Mouse (Mus musculus) stomach, postnatal 0 days (tissue): ENCODE results near the gene Rsph3b. TPM values are rescaled to one million over a fixed set of nuclear protein-coding genes. Genes with fewer than 3 reads are reported as not detected.
"Not testable (repeated sequence)": the region's sequence is repeated elsewhere in the genome, so short reads cannot be mapped to it uniquely, and the experiment has no call there.

Source experiments
- ATAC-seq: fragments of 200-750 bp; cut with Nextera tagmentation; 2 replicates; pipeline ENCODE4 v1.8.0; 2017; ENCODE audit not compliant: low FRiP score, low TSS enrichment
- DNase-seq: peaks from one replicate; pipeline ENCODE4 v3.0.0-alpha.2; 2016; ENCODE audit warnings: low spot score
- H3K27ac ChIP-seq: fragments of 300-500 bp; sonication (generic); replicated peaks from 2 replicates; pipeline ENCODE4 v1.5.1; 2014; ENCODE audit warnings: mild to moderate bottlenecking, control low read depth
- H3K27me3 ChIP-seq: fragments of 300-500 bp; sonication (generic); 2 replicates; pipeline ENCODE4 v1.6.1; 2014; ENCODE audit warnings: low read length; ENCODE audit not compliant: control insufficient read depth, insufficient read depth
- H3K36me3 ChIP-seq: fragments of 300-500 bp; sonication (generic); 2 replicates; pipeline ENCODE4 v1.6.1; 2014; ENCODE audit warnings: low read length, mixed read lengths; ENCODE audit not compliant: control insufficient read depth, insufficient read depth
- H3K4me1 ChIP-seq: fragments of 300-500 bp; sonication (generic); replicated peaks from 2 replicates; pipeline ENCODE4 v1.6.1; 2014; ENCODE audit warnings: antibody characterized with exemption; ENCODE audit not compliant: control insufficient read depth, insufficient read depth
- H3K4me2 ChIP-seq: fragments of 300-500 bp; sonication (generic); replicated peaks from 2 replicates; pipeline ENCODE4 v1.6.1; 2014; ENCODE audit warnings: low read depth, mild to moderate bottlenecking, control low read depth, moderate library complexity
- H3K4me3 ChIP-seq: fragments of 300-500 bp; sonication (generic); 2 replicates; pipeline ENCODE4 v1.5.1; 2014; ENCODE audit warnings: low read depth, low read length, control low read depth
- H3K9ac ChIP-seq: fragments of 300-500 bp; sonication (generic); 2 replicates; pipeline ENCODE4 v1.6.1; 2014; ENCODE audit warnings: mild to moderate bottlenecking, low read length, control low read depth, mixed read lengths
- H3K9me3 ChIP-seq: fragments of 300-500 bp; sonication (generic); 2 replicates; pipeline ENCODE4 v1.6.1; 2016; ENCODE audit warnings: low read length; ENCODE audit not compliant: control insufficient read depth
- CTCF ChIP-seq: IDR thresholded peaks from 2 replicates; pipeline ENCODE4 v1.5.1; 2016; ENCODE audit warnings: antibody characterized with exemption, low read depth, mild to moderate bottlenecking, moderate library complexity
- WGBS: fragments of 180-500 bp; shearing (Covaris S2); extraction: QIAGEN DNeasy Blood & Tissue Kit; methylation state at CpG from one replicate; pipeline ENCODE4 v1.1.7; 2014; 5-methylcytosine and 5-hydroxymethylcytosine counted together
- polyA plus RNA-seq: library from polyadenylated mRNA; unstranded; fragments of >200 nt; fragmentation: Nextera tagmentation; extraction: Ambion mirVana; gene quantifications from 2 replicates; pipeline ENCODE4 v1.2.1, GENCODE M21; 2015

Gene Rsph3b
- polyA plus RNA-seq: 36.4 and 39.0 TPM in 2 replicates

GRCm38 (mm10) chr17:6947984-6948768 is at the start of gene Rsph3b:
Gene Rsph3b, minus strand, starts transcription at chr17:6948682.
- under 1% methylated on average over 54 of the region's 73 CpGs for WGBS
- H3K4me2 ChIP-seq: peak within 1 kb of the TSS; percentile 64
- H3K4me3 ChIP-seq: peak within 1 kb of the TSS; percentile 49
- TF ChIP-seq CTCF: peak; percentile 37; the same call in 1 of the 2 replicates
- not testable (repeated sequence) for H3K36me3 ChIP-seq, H3K27me3 ChIP-seq, H3K4me1 ChIP-seq, H3K9me3 ChIP-seq
- peak; percentile 93 for DNase-seq
- ATAC-seq: peak; percentile 95
- peak within 1 kb of the TSS; percentile 54 for H3K9ac ChIP-seq
- peak within 1 kb of the TSS; percentile 82 for H3K27ac ChIP-seq

GRCm38 (mm10) chr17:6997778-6998490 is 49.5 kb upstream of the Rsph3b start:
- not testable (repeated sequence) for H3K4me1 ChIP-seq, DNase-seq, H3K9me3 ChIP-seq, H3K27ac ChIP-seq, H3K36me3 ChIP-seq, ATAC-seq, H3K27me3 ChIP-seq, H3K4me2 ChIP-seq, H3K9ac ChIP-seq, H3K4me3 ChIP-seq
- WGBS: no CpG with 5 or more reads among the region's 7 CpGs

- WGBS: 68% methylated on average over 8 of the region's 8 CpGs
- DNase-seq: peak; percentile 11
- ATAC-seq: not testable (repeated sequence)
These were observed 48.3 kb upstream of the Rsph3b start for GRCm38 (mm10) chr17:6996826-6997225.

GRCm38 (mm10) chr17:6995504-6995903 is 47.0 kb upstream of the Rsph3b start:
- H3K4me1 ChIP-seq, ATAC-seq, H3K4me2 ChIP-seq, H3K9me3 ChIP-seq, H3K27me3 ChIP-seq, DNase-seq, H3K27ac ChIP-seq, H3K9ac ChIP-seq, H3K36me3 ChIP-seq, H3K4me3 ChIP-seq: not testable (repeated sequence)
- no CpG with 5 or more reads among the region's 6 CpGs for WGBS

More at GRCm38 (mm10) chr17:6996826-6997225, 48.3 kb upstream of the Rsph3b start:
- H3K9ac ChIP-seq, H3K27ac ChIP-seq, H3K9me3 ChIP-seq, H3K27me3 ChIP-seq, H3K4me2 ChIP-seq, H3K36me3 ChIP-seq, H3K4me3 ChIP-seq, H3K4me1 ChIP-seq: not testable (repeated sequence)

- H3K4me2 ChIP-seq, H3K4me1 ChIP-seq, H3K9ac ChIP-seq, H3K27ac ChIP-seq, ATAC-seq, H3K27me3 ChIP-seq, DNase-seq, H3K9me3 ChIP-seq, H3K36me3 ChIP-seq, H3K4me3 ChIP-seq: not testable (repeated sequence)
- WGBS: 90% methylated on average over 1 of the region's 1 CpGs
These were observed 37.6 kb upstream of the Rsph3b start for GRCm38 (mm10) chr17:6986118-6986517.

GRCm38 (mm10) chr17:6980144-6980543 is 31.7 kb upstream of the Rsph3b start:
- not testable (repeated sequence) for H3K27ac ChIP-seq, H3K9me3 ChIP-seq, H3K9ac ChIP-seq, H3K4me2 ChIP-seq, ATAC-seq, H3K36me3 ChIP-seq, H3K4me3 ChIP-seq, H3K27me3 ChIP-seq, H3K4me1 ChIP-seq, DNase-seq
- 92% methylated on average over 5 of the region's 8 CpGs for WGBS

GRCm38 (mm10) chr17:6979380-6979779 is 30.9 kb upstream of the Rsph3b start:
- WGBS: 10% methylated on average over 5 of the region's 5 CpGs
- not testable (repeated sequence) for H3K4me1 ChIP-seq, H3K27me3 ChIP-seq, H3K36me3 ChIP-seq, H3K9me3 ChIP-seq, H3K27ac ChIP-seq, ATAC-seq
- peak overlapping the region; percentile 47 for H3K4me3 ChIP-seq
- peak; percentile 15 for DNase-seq
- H3K9ac ChIP-seq: peak overlapping the region; percentile 63; the same call in 1 of the 2 replicates
- H3K4me2 ChIP-seq: peak overlapping the region; percentile 58

- not testable (repeated sequence) for H3K36me3 ChIP-seq, H3K27me3 ChIP-seq, H3K9me3 ChIP-seq, H3K4me1 ChIP-seq, H3K27ac ChIP-seq
- DNase-seq (peak; percentile 40), ATAC-seq (peak; percentile 99)
- peak within 1 kb of the TSS; percentile 58 for H3K4me2 ChIP-seq
- peak within 1 kb of the TSS; percentile 47 for H3K4me3 ChIP-seq
- under 1% methylated on average over 33 of the region's 68 CpGs for WGBS
- peak within 1 kb of the TSS; percentile 63 for H3K9ac ChIP-seq
These were observed 30.1 kb upstream of the Rsph3b start, which contains the start of gene Gm49721 for GRCm38 (mm10) chr17:6978287-6979248. Gene Gm49721, plus strand, starts transcription at chr17:6978904.
